Mouse (Mus musculus) layer of hippocampus, adult 6 months (tissue): Measurements from ENCODE around the gene Ip6k1. TPM values are rescaled to one million over a fixed set of nuclear protein-coding genes. Genes with fewer than 3 reads are reported as not detected.

Experiments
- long read RNA-seq, 2 experiments: library from polyadenylated mRNA; unstranded; transcript quantifications; one replicate each; pipeline ENCODE4 v2.0.0; 2019 to 2020
- microRNA-seq: library from miRNA; unstranded; fragments of <30 nt; microRNA quantifications from one replicate; pipeline ENCODE4 v1.2.0, GENCODE M21; 2020
- polyA plus RNA-seq: library from polyadenylated mRNA; unstranded; fragments of <200 nt; fragmentation: Nextera tagmentation; gene quantifications from 2 replicates; pipeline ENCODE4 v1.2.3, GENCODE M21; 2021

Gene Ip6k1
- polyA plus RNA-seq: 22.1 and 23.0 TPM in 2 replicates
- long read RNA-seq, experiment 1, full-length matches to known transcripts: 2 of 62 reads
- long read RNA-seq, experiment 1, partial matches to known transcripts: 4 of 62 reads
- long read RNA-seq, experiment 1, other reads (novel, unspliced or antisense): 56 of 62 reads
- long read RNA-seq, experiment 2, full-length matches to known transcripts: 37 of 223 reads
- long read RNA-seq, experiment 2, partial matches to known transcripts: 30 of 223 reads
- long read RNA-seq, experiment 2, other reads (novel, unspliced or antisense): 156 of 223 reads

DNA sequence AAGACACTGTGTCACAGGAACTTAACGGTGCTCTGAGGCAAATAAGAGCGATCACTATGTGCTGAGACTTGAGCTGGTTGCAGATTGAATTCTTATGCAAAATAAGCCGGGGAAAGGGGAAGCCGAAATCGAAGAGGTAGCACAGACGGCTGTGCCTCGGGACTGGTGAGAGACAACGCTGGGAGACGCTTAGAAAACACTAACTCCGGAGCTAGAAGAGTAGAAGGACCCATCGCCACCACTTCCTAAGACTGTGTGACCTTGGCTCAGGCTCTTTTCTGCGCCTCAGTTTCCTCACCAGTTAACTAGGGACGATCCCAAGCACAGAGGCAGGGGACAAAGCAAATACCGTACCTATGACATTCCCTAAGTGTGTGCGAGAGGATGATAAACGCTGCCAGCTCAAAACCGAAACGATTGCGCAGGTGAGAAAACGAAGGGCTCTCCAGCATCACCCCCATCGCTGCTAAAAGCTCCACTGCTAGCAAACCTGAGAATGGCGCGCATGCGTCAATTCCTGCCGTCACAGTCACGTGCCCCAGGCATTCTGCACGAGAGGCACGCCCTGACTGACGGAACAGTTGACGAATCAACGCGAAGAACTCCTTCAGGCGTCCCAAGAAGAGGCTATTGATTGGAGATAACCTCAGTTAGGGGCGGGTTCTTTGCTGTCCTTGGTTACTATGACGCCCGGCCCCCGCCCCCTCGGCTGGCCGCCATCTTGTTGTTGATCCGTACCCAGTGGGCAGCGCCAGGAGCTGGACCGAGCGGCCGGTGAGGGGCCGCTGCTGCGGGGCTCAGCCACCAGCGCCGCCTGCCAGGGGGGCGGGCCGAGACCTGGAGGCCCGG lies at the start of gene Ip6k1:
Ip6k1 (plus strand) TSS at position 580 of the 849 bp plus-strand sequence.

DNA sequence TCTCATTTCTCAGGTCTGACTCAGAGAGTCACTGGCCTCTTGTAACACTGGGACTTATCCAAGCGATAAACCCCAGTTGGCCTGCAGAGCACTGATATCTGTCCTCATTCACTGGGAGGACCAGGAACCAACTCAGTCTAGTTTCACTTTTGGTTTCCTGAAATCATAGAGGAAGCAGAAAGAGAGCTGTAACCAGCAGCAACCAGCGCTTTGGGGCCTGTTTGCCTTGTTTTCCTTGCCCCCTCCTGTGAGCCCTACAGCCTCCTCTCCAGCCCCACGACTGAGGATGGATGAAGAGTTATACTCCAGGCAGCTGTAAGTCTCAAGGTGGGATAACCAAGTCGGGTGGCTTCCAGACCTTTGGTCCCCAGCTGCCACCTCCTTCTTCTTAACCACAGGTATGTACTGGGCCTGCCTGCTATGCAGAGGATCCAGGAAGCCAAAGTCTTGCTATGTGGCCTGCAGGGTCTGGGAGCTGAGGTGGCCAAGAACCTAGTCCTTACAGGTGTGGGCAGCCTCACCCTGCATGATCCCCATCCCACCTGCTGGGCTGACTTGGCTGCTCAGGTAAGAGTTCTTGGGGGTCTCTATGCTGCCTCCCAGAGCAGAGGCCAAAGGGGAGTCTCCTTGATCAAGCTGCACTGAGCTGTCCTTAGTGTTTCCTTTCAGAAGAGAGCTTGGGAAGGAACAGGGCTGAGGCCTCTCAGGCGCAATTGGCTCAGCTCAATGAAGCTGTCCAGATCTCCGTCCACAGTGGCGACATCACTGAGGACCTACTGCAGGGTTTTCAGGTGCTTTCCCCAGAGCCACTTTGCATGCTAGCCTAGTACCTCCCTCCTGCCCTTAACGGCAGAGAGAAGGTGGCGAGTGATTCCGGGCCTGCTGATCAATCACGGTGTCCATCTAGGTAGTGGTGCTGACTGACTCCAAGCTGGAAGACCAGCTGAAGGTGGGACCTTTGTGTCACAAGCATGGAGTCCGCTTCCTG lies 26.6 kb upstream of the Ip6k1 start, which contains the start of gene Uba7:
Uba7 (plus strand) TSS at position 107 of the 988 bp plus-strand sequence.

DNA sequence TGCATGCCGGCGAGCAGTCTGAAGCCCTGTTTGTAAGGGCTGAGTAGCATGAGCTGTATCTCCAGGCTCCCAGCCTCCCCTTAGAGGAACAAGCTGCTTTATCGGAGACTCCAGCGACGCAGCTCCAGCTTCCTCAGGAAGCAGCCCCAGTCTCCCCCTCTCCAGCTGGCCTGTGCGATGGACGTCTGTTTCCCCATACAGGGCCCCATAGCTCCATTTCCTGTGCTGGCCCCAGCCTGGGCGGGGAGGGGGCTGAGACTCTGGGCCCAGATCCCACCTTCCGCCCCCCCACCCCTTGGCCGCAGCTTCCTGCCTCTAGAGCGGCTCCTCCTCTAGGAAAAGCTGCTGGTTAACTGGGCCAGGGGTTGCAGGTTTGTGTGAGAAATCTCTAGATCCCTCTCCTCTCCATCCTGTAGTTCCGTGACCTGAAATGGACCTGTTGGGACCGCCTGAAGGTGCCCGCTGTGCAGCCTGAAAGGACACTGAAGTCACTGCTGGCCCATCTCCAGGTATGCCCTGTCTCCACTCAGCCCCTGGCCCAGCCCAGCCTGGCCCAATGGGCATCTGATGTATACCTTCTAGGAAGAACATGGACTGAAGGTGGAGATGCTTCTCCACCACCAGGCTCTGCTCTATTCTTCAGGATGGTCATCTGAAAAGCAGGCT lies 19.5 kb upstream of the Ip6k1 start, which contains the start of gene Gm20661:
Gm20661 (plus strand) TSS at position 378 of the 666 bp plus-strand sequence.

DNA sequence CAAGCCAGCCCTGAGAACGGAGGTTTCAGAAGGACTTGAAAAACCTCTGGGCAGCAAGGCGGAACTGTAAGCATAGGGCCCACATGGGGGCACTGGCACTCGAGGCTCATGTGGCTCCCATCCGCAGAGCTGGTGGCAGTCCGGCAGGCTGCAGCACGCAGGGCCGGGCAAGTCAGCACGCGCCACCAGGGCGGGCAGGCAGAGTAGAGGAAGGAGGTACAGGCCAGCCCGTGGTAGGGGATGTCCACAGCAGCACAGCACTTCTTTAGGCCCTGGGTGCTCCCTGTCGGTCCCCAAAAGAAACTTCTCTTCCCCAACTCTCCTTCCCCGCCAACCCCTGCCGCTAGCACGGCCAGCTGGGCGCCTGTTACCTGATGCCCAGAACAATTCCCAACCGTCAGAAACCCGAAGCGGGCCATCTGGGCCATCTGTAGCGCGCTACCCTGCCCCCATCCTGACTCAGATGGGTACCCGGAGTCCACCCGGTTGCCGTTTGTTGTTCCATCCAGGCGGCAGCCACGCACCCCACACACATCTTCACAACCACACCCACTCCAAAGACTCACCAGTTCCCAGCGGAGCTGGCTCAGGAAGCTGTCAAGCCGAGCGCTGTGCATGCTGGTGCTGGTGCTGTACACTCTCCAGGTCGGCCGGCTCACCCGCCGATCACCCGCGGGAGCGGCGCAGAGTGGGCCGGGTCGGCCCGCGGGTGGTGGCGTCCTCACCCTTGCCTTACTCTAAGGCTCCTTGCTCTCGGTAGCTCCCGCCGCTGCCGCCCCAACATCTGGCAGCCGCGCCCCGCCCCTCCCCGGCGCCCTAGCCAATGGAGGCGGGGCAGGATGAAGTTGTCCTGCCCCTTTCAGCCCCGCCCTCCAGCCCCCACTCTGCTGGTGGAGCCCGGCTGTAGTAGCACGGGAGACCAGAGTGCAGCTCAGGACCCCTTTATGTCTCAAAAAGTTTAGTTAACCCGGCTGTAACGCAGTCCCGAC lies 16.9 kb upstream of the Ip6k1 start, which contains the start of gene Inka1:
Inka1 (minus strand) TSS at position 749 of the 989 bp plus-strand sequence.

DNA sequence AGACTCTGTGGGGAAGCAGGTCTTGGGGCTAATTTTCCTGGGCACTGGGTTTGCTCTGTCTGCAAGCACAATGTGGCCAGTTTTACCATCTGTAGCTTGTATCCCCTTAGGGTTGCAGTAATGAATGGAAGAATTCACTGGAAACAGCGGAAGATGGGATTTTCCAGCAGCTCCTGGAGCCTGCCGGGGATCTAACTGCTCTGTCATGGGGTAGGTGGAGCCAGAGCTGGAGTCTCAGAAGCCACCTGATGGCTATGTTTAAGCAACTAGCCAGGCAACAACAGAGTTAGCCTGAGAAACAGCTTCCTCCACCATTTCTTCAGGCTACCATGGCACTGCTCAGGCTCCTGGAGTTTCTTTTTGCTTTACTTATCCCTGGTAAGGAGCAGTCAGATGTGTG lies 10.1 kb upstream of the Ip6k1 start, which contains the start of gene Cdhr4:
Cdhr4 (plus strand) TSS at position 301 of the 400 bp plus-strand sequence.

DNA sequence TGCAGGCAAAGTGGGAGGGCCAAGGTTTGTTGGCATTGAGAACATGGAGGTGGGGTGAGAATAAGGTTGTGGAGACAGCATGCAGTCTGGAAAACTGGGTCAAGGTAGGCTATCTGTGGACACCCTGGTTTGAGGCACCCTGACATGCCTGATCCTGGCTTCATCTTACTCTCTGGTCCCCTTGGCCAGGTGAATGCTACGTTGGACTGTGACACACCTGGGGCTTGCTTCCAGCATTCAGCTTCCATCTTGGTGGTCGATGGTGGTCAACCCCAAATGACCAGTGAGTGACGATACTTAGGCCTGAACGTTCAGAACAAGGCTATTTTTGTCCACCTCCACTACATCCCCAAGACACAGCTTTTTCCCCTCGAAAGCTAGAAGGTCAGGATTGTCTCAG lies 6.3 kb upstream of the Ip6k1 start, which contains the start of gene Gm20662:
Gm20662 (plus strand) TSS at position 301 of the 400 bp plus-strand sequence.

DNA sequence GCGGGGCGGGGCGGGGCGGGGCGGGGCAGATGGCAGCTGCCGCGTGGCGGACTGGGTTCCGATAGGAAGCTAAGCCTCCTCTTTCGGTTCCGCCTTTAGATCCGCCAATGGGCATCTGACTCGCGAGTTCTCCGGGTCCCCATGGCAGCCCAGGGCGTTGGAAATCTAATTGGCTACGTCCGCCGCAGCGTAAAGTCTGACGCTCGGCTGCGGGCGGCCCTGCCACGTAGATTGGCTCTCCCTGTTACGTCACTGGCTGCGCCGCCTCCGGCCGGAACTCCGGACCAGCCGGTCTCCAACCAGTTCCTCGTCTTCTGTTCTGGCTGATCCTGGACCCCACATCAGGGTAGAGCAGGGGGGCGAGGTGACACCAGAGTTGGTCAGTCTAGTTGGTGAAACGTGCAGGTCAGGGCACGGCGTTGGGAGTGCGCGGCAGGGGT lies 46.7 kb downstream of the Ip6k1 start, which contains the start of gene Gmppb:
Gmppb (plus strand) TSS at position 227 of the 440 bp plus-strand sequence.

DNA sequence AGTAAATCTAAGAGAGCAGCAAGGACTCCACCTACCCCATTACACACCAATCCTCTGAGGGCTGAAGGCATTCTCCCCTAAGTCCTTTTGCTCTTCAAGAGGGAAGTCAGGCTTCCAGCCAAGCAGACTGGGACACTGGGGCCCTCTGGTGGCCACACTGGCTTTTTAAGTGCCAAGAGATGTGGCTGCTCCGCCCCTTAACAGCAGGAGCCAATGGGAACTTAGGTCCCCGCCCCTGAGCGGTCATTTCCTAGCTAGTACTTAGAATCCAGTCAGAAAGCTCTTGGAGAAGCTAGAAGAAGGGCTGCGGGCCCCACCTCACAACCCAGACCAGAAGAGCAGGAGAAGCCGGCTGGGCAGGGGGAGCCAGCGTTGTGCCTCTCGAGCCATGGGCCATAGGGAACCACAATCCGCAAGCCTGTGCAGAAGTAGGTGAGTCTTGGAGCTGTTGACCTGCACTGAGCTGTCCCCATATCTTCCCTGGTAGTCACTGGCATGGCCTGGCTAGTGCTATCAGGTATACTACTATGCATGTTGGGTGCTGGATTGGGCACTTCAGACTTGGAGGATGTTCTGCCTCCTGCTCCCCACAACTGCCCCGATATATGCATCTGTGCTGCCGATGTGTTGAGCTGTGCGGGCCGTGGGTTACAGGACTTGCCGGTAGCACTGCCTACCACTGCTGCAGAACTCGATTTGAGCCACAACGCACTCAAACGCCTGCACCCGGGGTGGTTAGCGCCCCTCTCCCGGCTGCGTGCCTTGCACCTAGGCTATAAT lies 50.8 kb downstream of the Ip6k1 start, which contains the start of gene Amigo3:
Amigo3 (plus strand) TSS at position 275 of the 780 bp plus-strand sequence.

DNA sequence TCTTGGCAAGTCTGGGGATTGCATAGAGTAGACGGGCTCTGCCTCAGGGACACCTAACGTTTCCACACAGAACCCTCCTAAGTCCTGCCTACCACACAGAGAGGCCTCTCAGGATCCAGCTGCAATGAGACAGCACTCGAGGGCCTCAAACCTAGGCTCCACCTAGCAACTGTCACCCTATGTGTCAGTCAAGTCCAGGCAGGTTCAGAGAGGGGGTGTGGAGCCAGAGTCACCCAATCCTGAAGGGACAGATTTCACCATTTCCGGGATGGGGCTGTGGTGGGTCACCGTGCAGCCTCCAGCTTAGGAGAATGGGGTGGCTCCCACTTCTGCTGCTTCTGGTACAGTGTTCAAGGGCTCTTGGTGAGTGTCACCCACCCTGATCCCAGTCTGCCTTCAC lies 77.9 kb downstream of the Ip6k1 start, which contains the start of gene Mst1:
Mst1 (plus strand) TSS at position 269 of the 400 bp plus-strand sequence.

DNA sequence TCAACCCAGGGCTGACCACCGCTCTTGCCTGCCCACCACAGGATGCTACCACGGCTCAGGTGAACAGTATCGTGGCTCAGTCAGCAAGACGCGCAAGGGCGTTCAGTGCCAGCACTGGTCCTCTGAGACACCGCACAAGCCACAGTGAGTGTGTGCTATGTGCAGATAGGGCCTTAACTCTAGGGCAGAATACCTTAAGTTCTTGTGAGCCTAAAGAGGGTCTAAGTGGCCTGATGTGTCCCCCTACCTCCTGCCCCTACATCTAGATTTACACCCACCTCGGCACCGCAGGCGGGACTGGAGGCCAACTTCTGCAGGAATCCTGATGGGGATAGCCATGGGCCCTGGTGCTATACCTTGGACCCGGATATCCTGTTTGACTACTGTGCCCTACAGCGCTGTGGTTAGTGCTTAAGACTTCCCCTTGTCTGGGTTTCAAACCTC lies 80.7 kb downstream of the Ip6k1 start, which contains the start of gene Rnf123:
Rnf123 (minus strand) TSS at position 359 of the 444 bp plus-strand sequence.

DNA sequence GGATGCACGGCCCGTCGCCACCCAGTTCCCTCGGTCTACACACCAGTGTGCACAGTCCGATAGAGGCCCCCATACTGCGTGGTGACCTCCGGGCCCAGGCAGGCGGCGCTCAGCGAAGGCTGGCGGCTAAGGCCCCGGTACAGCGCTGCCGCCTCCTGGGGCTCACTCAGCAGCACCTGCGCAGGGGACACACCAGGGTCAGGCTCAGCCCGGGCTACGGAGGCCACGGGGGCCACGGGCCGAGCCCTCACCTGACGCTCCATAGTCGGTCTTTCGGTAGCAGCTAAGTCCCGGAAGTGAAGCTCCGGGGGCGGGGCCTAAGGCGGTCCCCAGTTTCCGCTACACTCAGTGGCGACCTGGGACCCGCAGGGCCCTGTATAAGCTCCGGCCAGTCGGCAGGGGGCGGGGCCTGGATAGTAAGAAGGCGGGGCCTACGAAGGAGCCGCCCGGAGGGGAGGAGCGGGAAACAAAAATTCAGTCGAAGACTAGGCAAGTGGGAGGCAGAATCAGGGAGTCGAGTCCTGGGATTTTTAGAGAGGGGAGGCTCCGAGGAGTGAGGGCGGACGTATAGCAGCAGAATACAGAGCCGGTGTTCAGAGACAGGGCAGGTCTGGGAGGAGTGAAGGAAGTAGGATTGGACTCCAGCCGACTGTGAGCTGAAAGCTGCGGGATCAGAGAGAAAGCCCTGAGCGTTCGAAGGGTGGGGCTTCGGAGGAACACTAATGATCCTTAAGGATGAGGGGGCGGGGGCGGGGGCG lies 92.1 kb downstream of the Ip6k1 start, which contains the start of gene Apeh:
Apeh (minus strand) TSS at position 423 of the 758 bp plus-strand sequence.

Small RNA genes within 50 kb of the gene (microRNA-seq; reads per million reads assigned to microRNA genes)
- gene Mir7088: not detected

Other genes starting within 250 kb of the Ip6k1 start
- 31.9 and 37.2 TPM in 2 replicates for gene Rbm5, start 231.5 kb upstream of the Ip6k1 start, polyA plus RNA-seq
- gene Rbm6, start 129.3 kb upstream of the Ip6k1 start, polyA plus RNA-seq: 20.0 and 20.5 TPM in 2 replicates
- gene Mon1a, start 114.3 kb upstream of the Ip6k1 start, polyA plus RNA-seq: 22.7 and 22.9 TPM in 2 replicates
- 0.25 and 0.41 TPM in 2 replicates for gene Mst1r, start 95.6 kb upstream of the Ip6k1 start, polyA plus RNA-seq
- gene Actl11, start 74.0 kb upstream of the Ip6k1 start, polyA plus RNA-seq: not detected in 2 replicates
- 314 and 331 TPM in 2 replicates for gene Camkv, start 66.8 kb upstream of the Ip6k1 start, polyA plus RNA-seq
- 2.6 and 3.4 TPM in 2 replicates for gene Traip, start 52.4 kb upstream of the Ip6k1 start, polyA plus RNA-seq
- gene Uba7, start 27.0 kb upstream of the Ip6k1 start, polyA plus RNA-seq: 3.0 TPM in 2 replicates
- 0.18 and 0.20 TPM in 2 replicates for gene Gm20661, start 19.4 kb upstream of the Ip6k1 start, polyA plus RNA-seq
- gene Inka1, start 16.6 kb upstream of the Ip6k1 start, polyA plus RNA-seq: 6.1 and 7.3 TPM in 2 replicates
- gene Cdhr4, start 10.0 kb upstream of the Ip6k1 start, polyA plus RNA-seq: 4.6 and 7.8 TPM in 2 replicates
- gene Gm20662, start 6.2 kb upstream of the Ip6k1 start, polyA plus RNA-seq: not detected in 2 replicates
- gene Gmppb, start 46.7 kb downstream of the Ip6k1 start, polyA plus RNA-seq: 20.7 and 34.1 TPM in 2 replicates
- gene Amigo3, start 50.7 kb downstream of the Ip6k1 start, polyA plus RNA-seq: 0.51 and 0.60 TPM in 2 replicates
- not detected in 2 replicates for gene Mst1, start 77.9 kb downstream of the Ip6k1 start, polyA plus RNA-seq
- gene Rnf123, start 80.8 kb downstream of the Ip6k1 start, polyA plus RNA-seq: 29.2 TPM in 2 replicates
- gene Apeh, start 92.1 kb downstream of the Ip6k1 start, polyA plus RNA-seq: 14.8 and 15.5 TPM in 2 replicates
- gene Bsn, start 187.9 kb downstream of the Ip6k1 start, polyA plus RNA-seq: 21.9 and 23.1 TPM in 2 replicates